Mouse (Mus musculus): ENCODE results near the gene Hoxa10. TPM values are rescaled to one million over a fixed set of nuclear protein-coding genes. Genes with fewer than 3 reads are reported as not detected.

Gene Hoxa10
- total RNA-seq, 2 experiments from 2014 or later: not detected

GRCm38 (mm10) chr6:52245040-52245756 is 4.5 kb upstream of the Hoxa10 start:
- no peak for DNase-seq

DNA sequence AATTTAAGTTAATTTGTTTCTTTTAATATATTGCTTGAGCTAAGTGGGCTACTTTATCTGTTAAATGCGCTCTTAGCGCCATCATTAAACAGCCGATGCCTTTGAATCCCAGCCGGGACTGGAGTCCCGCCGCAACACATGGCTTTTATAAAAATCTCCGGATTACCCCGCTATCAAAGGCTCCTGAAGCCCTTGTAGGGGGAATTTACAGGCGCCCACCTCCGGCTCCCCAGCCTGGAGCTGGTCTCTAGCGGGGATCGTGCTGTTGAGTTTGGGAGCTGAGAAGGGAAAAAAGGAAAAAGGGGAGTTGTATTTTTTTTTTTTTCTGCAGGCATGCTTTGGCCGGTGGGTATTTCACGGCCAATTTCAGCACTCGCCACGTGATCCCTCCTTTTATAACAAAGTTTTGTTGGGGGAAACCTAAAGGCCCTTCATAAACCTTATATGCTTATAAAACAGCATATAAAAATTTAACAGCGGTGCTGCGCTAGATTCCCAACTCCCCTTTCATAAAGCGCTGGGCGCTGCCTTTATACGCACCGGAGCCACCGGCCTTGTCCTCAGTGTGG is 3.9 kb upstream of the Hoxa10 start:
- DNase-seq: no peak

DNA sequence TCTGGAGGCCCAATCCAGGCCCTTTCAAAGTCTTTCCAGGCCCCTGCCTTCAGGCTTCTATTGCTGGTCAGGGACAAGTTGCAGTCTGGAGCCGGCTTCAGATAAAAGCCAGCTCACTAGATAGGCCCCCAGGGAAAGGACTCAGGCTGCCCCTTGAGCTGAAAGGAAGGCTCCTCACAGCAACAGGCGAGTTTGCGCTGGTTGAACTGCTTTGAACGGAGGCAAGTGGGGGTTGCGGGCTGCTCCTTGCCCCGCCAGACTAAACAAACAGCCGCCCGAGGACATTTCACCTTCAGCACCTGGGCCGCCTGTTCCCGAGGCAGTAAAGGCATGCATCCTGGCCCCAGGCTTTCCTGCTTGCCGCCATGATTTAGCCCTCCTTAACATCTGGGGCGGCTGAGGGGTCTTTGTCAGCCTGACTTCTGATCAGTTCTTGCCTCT is 3.0 kb upstream of the Hoxa10 start:
- DNase-seq: no peak

DNA sequence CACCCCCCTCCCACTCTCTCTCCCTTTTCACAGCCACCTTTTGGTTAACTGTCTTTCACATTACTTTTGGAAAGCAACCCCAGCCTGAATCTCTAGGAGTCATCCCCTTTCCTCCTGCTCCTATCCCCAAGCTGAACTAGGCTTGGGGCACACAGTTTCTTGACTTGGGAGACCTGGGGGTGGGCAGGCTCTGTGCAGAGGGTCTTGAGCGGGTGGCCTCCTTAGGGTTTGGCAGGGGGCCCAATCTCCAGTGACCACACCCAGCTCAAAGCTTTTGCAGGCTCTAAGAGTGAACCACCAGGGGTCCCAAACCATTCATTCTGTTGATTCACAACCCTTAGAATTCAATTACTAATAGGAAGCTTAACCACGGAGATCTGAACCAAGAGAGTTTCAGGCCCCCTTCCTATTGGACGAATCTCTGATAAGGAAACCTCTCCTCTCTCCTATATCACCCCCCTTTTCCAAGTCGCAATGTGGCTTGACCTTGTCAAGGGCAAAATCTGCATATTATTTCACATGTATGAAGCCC is 2.2 kb upstream of the Hoxa10 start:
- DNase-seq: no peak

GRCm38 (mm10) chr6:52241001-52241621 is 457 bp upstream of the Hoxa10 start:
- no peak for DNase-seq

- peak; percentile 9 for DNase-seq
These were observed 847 bp downstream of the Hoxa10 start for GRCm38 (mm10) chr6:52239625-52240388.

GRCm38 (mm10) chr6:52238976-52239375 is 1.7 kb downstream of the Hoxa10 start:
- peak; percentile 9 for DNase-seq

DNA sequence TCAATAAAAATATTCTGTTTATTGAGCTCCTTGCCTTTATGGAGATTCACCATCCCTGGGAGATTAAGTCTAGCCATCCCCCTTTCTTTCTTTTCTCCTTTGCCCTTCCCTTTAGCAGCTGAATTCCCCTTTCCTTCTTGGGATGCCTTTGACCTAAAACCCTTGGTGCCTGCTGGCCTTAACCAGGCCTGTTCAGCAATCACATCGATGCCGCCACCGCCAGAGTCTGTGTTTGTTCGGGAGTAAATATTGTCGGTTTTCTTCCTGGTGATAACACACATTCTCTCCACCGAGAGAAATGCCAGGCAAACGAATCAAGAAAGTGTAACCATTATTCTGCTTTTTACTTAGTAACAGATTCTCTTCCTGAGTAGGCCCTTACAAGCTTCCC is 2.5 kb downstream of the Hoxa10 start:
- no peak for DNase-seq

DNA sequence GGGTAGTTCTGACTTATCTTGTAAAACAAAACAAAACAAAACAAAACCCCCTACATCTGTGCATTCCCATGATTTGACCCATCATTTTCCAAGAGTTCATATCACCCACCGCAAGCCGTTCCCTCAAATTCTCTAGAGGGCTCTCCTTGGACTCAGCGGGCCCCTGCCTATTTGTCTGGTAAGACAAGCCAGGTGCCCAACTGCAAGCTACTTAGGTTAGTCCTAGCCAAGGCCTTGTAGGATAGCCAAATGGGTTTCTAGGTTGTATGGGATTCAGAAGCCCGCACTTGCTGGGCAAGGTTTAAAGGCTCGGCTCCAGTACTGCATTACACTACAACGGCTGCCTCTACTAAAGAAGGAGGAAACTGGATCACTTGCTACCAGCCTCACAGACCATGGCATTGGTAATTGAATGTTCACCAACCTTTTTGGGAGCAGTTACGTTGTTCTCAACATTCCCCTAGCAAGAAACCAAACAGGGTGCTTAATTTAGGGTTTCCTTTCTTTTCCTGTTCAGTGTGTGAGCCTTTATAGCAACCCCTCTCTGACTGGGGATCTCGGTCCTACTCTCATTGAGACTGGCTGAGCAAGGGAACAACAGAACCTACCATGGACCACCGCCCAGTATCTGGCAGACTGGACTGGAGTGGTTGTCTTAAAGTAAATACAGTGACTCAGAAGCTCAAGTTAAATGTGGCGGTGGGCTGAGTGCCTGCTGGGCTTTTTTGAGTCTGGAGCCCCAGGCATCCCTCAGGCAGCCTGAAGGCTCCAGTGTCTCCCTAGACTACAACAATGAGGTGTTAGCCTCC is 3.1 kb downstream of the Hoxa10 start:
- no peak for DNase-seq

GRCm38 (mm10) chr6:52236806-52237205 is 3.8 kb downstream of the Hoxa10 start:
- DNase-seq: no peak

DNA sequence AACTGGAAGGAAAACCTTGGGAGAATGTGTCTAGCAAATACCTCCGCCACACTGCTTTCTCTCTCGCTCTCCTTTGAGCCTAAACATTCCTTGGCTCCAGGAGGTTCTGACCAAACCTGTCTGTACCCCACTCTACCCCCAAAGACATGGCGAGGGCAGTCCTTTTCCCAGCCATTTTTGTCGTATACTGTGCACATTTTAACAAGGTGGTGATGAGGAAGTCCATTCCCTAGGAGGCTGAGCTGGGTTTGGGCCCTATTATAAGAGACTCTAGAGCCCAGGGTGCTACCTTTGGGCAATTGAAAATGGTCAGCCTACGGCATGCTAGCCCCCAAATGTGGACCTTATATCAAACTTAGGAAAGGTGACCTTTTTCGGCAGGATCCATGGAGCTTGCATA is 4.8 kb downstream of the Hoxa10 start:
- DNase-seq: no peak

GRCm38 (mm10) chr6:52235267-52235666 is 5.4 kb downstream of the Hoxa10 start:
- no peak for DNase-seq

GRCm38 (mm10) chr6:52234428-52235140 is 6.1 kb downstream of the Hoxa10 start:
- DNase-seq: no peak

- DNase-seq: no peak
These were observed 6.9 kb downstream of the Hoxa10 start for GRCm38 (mm10) chr6:52233546-52234427.

DNA sequence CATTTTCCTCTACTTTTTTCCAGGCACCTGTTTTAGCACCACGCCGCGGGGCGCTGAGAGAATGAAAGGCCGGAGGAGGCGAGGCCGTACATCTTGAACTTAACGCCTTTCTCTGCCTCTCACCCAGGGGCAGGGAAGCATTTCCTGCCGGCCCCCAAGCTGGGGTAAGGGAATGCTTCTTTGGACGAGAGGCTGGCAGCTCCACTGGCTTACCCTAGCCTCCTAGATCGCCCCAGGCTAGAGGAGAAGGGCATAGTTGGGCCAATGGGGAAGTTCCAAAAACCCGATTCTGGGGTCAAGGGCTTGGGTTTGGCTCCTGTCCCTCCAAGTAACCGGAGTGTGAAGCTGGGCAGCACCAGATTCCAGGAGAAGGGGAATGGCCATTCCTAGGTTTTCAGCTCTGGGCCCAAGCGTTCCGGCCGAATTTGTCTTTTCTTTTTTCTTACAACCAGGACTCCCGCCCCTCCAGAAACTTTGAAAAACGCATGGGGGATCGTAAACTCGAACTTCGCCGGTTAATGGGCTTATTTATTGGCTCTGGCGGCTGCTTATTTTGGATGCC is 7.6 kb downstream of the Hoxa10 start:
- no peak for DNase-seq

DNA sequence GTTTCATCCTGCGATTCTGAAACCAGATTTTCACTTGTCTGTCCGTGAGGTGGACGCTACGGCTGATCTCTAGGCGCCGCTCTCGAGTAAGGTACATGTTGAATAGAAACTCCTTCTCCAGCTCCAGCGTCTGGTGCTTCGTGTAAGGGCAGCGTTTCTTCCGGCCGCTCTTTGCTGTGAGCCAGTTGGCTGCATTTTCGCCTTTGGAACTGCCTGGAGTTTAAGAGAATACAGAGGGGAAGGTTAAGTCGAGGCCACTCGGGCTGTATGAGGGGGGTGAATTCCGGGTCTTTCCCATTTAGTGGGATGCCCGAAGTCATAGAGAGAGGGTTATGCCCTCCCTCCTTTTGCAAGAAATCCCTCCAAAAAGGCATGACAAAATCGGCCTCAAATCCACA is 8.1 kb downstream of the Hoxa10 start:
- no peak for DNase-seq

GRCm38 (mm10) chr6:52231885-52232567 is 8.6 kb downstream of the Hoxa10 start:
- no peak for DNase-seq

DNA sequence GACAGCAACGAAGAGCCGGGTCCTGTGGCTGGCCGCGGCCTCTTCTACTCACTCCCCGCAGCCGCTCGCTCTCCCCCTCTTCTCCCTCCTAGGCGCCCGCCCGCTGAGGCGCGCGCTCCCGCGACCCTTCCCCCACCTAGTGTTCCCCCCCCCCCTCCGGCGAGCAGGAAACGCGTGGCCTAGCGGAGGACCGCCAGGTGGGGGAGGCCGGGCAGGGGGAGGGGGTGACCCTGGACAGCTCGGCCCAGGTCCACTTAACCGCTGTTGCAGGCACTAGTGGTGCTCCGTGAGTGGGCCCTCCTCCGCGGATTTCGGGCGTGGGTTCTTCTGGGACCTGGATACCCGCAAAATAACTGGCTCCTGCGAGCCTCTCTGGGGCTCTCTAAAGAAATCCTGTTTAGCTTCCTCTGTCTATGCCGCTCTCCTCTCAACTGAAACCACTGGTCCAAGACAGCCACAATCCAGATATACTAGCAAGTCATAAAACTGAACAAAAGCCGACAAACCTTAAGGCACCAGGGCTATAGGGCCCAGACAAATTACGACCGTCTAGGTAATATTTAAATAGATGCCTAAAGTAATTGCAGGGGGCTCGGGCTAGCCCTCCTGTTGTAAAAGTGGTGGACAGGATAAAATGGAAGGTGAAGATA is 10.0 kb downstream of the Hoxa10 start, which contains the start of gene Hoxa9:
Gene Hoxa9, minus strand, starts transcription at position 574 of the 650 bp plus-strand sequence.
- no peak for DNase-seq

Measured in heart, postnatal 4 days (tissue).